Mouse (Mus musculus) urinary bladder, adult 18-20 months (tissue): ENCODE measurements around the gene Tas2r104.

Experiments
- DNase-seq, 2 experiments: peaks; one replicate each; pipeline ENCODE4 v3.0.0; 2022; ENCODE audit warnings: low spot score in 2 of 2, mixed read lengths in 2 of 2

Gene Tas2r104

GRCm38 (mm10) chr6:131685644-131686043 is at the start of gene Tas2r104:
TSS of gene Tas2r104 (minus strand) at chr6:131685744.
- no peak for DNase-seq

- no peak for DNase-seq
These were observed 27.3 kb upstream of the Tas2r104 start for GRCm38 (mm10) chr6:131712803-131713202.

DNA sequence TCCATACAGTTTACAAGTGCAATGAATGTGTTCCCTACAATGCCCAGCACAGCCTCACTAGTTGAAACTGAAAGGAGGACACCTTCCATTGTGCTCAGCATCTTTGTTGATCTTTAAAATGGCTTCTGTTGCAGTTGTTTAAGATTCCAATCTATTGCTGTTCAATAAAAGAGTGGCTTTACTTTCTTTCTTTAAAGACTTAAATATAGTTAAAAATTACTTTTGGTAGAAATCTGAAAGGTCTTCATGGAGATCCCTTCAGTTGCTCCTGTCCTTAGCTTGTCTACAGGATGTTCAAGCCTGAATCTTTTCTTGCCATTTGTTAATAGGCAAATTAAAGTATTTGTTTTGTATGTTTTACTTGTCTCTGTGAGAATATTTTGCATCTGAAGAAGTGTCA is 4.4 kb upstream of the Tas2r104 start, which contains the start of gene Tas2r114:
TSS of gene Tas2r114 (minus strand) at position 101 of the 400 bp plus-strand sequence.
- no peak for DNase-seq

- no peak for DNase-seq
These were observed 1.9 kb upstream of the Tas2r104 start, which contains the start of gene Tas2r105 for GRCm38 (mm10) chr6:131687395-131687794. TSS of gene Tas2r105 (minus strand) at chr6:131687495.

DNA sequence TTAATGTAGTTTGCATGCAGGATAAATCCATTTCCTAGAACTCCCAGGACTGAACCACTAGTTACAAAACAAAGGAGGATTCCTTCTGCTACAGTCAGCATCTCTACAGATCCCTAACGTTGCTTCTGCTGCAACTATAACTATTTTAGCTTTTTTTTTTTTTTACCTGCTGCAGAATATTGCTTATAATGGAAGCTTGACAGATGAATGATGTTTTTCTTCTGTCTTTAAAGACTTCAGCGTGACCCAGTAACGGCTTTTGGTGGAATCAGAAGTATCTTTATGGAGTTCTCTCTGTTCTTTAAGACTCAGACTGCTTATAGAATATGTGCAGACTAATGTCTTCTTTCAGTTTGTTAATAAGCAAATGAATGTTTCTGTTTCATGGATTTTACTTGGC is 6.8 kb downstream of the Tas2r104 start, which contains the start of gene Tas2r106:
TSS of gene Tas2r106 (minus strand) at position 101 of the 400 bp plus-strand sequence.
- no peak for DNase-seq

DNA sequence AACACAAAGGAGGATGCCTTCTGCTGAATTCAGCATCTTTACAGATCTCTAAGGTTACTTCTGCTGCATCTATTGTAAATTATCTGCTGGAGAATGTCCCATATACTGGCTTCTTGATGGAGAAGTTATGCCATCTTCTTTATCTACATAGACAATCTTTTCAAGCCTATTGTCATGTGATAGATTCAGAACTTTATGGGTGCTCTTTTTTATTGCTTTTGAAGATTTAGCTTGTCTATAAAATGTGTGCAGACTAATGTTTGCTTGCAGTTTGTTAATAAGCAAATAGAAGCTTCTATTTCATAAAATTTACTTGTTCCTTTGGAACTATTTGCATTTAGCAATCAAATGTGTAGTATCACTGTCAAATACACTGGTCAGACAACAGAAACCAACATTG is 25.5 kb downstream of the Tas2r104 start, which contains the start of gene Tas2r107:
TSS of gene Tas2r107 (minus strand) at position 101 of the 400 bp plus-strand sequence.
- no peak for DNase-seq
